Mouse (Mus musculus) heart, postnatal 14 days (tissue): ENCODE data around the gene Schip1. TPM values are rescaled to one million over a fixed set of nuclear protein-coding genes. Genes with fewer than 3 reads are reported as not detected.

Source experiments
- DNase-seq, 2 experiments: peaks; one replicate each; pipeline ENCODE4 v3.0.0; 2021 to 2022
- intact Hi-C: fragments of 180-260 bp; cut with DNase I; formaldehyde crosslinking; loops from one replicate; pipeline ENCODE4 v1.15.1; 2025
- total RNA-seq, 2 experiments: library from RNA; stranded (reverse); gene quantifications; 2 replicates each; pipeline ENCODE4 v1.2.3; 2021

Schip1 gene
- total RNA-seq, 2 experiments from 2014 or later: 199 to 209 TPM

DNA sequence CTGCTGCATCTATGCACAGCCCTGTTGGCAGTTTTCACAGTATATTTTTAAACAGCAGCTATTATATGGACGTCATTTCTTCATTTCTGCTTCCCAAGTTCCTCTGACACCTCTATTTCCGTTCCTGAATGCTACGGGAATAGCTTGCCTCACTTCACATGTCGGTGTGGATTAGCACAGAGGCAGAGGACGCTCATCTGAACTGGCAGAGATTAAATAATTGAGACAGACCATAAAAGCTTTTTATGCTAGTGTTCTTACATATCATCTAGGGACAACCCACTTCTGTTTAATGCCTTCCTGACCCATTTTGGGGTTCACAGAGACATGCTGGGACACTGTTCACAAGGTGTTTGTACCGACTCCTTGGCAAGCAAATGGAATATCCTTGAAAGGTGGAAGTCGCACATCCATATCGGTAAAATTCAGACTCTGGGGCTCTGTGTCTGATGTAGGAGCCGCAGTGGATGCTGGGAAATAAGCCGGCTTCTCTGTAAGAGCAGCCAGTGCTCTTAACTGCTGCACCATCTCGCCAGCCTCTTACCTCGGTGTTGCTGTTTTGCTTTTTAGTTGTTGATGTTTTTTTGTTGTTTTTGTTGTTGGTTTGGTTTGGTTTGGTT is 610.7 kb downstream of the Schip1 start:
- intact Hi-C loops: no loop called here

More for the DNA sequence above, 610.7 kb downstream of the Schip1 start:
- DNase-seq: no peak

Other genes starting within 250 kb of the Schip1 start
- gene Iqcj, start 172.6 kb upstream of the Schip1 start, total RNA-seq: not detected
- not detected for gene Iqschfp, start 172.6 kb upstream of the Schip1 start, total RNA-seq